Comparison of ENCODE assay signal across 9 mouse cellular contexts in genomic region chr10:125994855-125995254, GRCm38 (mm10). TPM values are rescaled to one million over a fixed set of nuclear protein-coding genes. Genes with fewer than 3 reads are reported as not detected.
DNase-seq lines count a peak whose midpoint lies in the region; ATAC-seq lines count a peak whose summit lies in the region.
"Had no signal": no experiment of that assay in that cellular context is flagged by ENCODE, and none has a peak within 500 bp of the region (broad histone marks: within the 10 kb centered on the region; RNA-seq: fewer than 3 reads in every experiment).

No protein-coding gene starts in this region.

- no peaks in the 10 kb centered on the region for H3K27me3 ChIP-seq in embryonic facial prominence, embryonic 11.5 days (ENCODE audit: control insufficient read depth, insufficient read depth, low read length)
- no peaks in the 10 kb centered on the region for H3K27me3 ChIP-seq in kidney, embryonic 16.5 days (ENCODE audit: insufficient read depth, low read length)
- H3K27me3 ChIP-seq: megakaryocyte, embryonic 14.5 days had no signal

- peak; percentile 14 for DNase-seq in left cerebral cortex, adult 11 months (ENCODE audit: low spot score)
- no peak for DNase-seq in left cerebral cortex, adult 8-10 months (ENCODE audit: low spot score in 2 of 2)
- peak; percentile 90 for DNase-seq in adipocyte (ENCODE audit: low spot score)
- peak; percentile 70 for DNase-seq in embryonic facial prominence, embryonic 11.5 days (ENCODE audit: low spot score)
- DNase-seq in lung, postnatal 36 days: peak; percentile 82
- no peak for DNase-seq in ovary, postnatal 36 days (ENCODE audit: low spot score)

- ATAC-seq in embryonic facial prominence, embryonic 11.5 days (replicated peaks; ENCODE audit: insufficient number of reproducible peaks, low FRiP score, low TSS enrichment, low read depth): 0 out of 2 replicates have a peak, but pooled peaks have one; percentile 25
- peak; percentile 79 for ATAC-seq in kidney, embryonic 16.5 days (ENCODE audit: low FRiP score, low TSS enrichment)
- no peak for ATAC-seq in inflammation-experienced regulatory T-cells, adult 6 months

- 86% methylated on average over 1 of the region's 1 CpGs for WGBS in embryonic facial prominence, embryonic 11.5 days
- 88% methylated on average over 1 of the region's 1 CpGs for WGBS in kidney, embryonic 16.5 days

- no peaks in the 10 kb centered on the region; the same call in 1 of the 2 replicates for H3K4me1 ChIP-seq in embryonic facial prominence, embryonic 11.5 days (ENCODE audit: control insufficient read depth, insufficient read depth, low read length)
- peaks cover 13% of the 10 kb centered on the region for H3K4me1 ChIP-seq in kidney, embryonic 16.5 days (ENCODE audit: insufficient read depth, low read length)
- H3K4me1 ChIP-seq: megakaryocyte, embryonic 14.5 days had no signal

- H3K27ac ChIP-seq in embryonic facial prominence, embryonic 11.5 days (replicated peaks; ENCODE audit: low read depth, low read length): no peak overlapping the region
- H3K27ac ChIP-seq in kidney, embryonic 16.5 days (ENCODE audit: low read length): no peak overlapping the region

- H3K9me3 ChIP-seq in embryonic facial prominence, embryonic 11.5 days (replicated peaks; ENCODE audit: control insufficient read depth, low read length): no peaks in the 10 kb centered on the region
- no peaks in the 10 kb centered on the region for H3K9me3 ChIP-seq in kidney, embryonic 16.5 days (ENCODE audit: low read length)

- H3K4me2 ChIP-seq in embryonic facial prominence, embryonic 11.5 days (ENCODE audit: low read depth, low read length): no peak overlapping the region
- H3K4me2 ChIP-seq in kidney, embryonic 16.5 days (replicated peaks; ENCODE audit: low read depth, low read length): no peak overlapping the region

- H3K9ac ChIP-seq in embryonic facial prominence, embryonic 11.5 days (replicated peaks; ENCODE audit: low read length): no peak overlapping the region
- H3K9ac ChIP-seq in kidney, embryonic 16.5 days (replicated peaks; ENCODE audit: low read length): no peak overlapping the region

- H3K4me3 ChIP-seq in embryonic facial prominence, embryonic 11.5 days (ENCODE audit: low read depth, low read length): no peak overlapping the region
- H3K4me3 ChIP-seq in kidney, embryonic 16.5 days (ENCODE audit: low read length): no peak overlapping the region

- peaks cover 4% of the 10 kb centered on the region for H3K36me3 ChIP-seq in embryonic facial prominence, embryonic 11.5 days (replicated peaks; ENCODE audit: control insufficient read depth, insufficient read depth, low read depth, low read length)
- peaks cover 42% of the 10 kb centered on the region for H3K36me3 ChIP-seq in kidney, embryonic 16.5 days (ENCODE audit: insufficient read depth, low read length)

RNA-seq across cellular contexts. Expression of gene Lrig3, which starts 28.9 kb away (rescaled TPM):
- total RNA-seq in left cerebral cortex, adult 8-10 months (2022): 1 to 10 TPM; 3.3 to 5.7 (median 4.1) TPM
- polyA plus RNA-seq in embryonic facial prominence, embryonic 11.5 days (2014; fragmentation: Nextera tagmentation; extraction: Ambion mirVana): 28.6 and 32.9 TPM in 2 replicates
- polyA plus RNA-seq in kidney, embryonic 16.5 days (2015; fragmentation: Nextera tagmentation; extraction: Ambion mirVana): 18.1 and 22.7 TPM in 2 replicates
- polyA plus RNA-seq in inflammation-experienced regulatory T-cells, adult 6 months (2017; shearing (Covaris generic)): not detected

Comparison
In these comparisons a context has a peak if more than half of its experiments do, and no peak if none do; other contexts are left out.
1. DNase-seq: peak in left cerebral cortex, adult 11 months (single experiment), adipocyte (single experiment), embryonic facial prominence, embryonic 11.5 days (single experiment) and lung, postnatal 36 days (single experiment); none in left cerebral cortex, adult 8-10 months (0 of 2) and ovary, postnatal 36 days (single experiment).
2. RNA of gene Lrig3, which starts 28.9 kb away (polyA plus RNA-seq): 28.6 to 32.9 TPM in embryonic facial prominence, embryonic 11.5 days and 18.1 to 22.7 TPM in kidney, embryonic 16.5 days; not detected in inflammation-experienced regulatory T-cells, adult 6 months; every median in the first group is over 10 times any median in the second.